9 mouse cellular contexts compared by ENCODE assay signal in the genomic region with DNA sequence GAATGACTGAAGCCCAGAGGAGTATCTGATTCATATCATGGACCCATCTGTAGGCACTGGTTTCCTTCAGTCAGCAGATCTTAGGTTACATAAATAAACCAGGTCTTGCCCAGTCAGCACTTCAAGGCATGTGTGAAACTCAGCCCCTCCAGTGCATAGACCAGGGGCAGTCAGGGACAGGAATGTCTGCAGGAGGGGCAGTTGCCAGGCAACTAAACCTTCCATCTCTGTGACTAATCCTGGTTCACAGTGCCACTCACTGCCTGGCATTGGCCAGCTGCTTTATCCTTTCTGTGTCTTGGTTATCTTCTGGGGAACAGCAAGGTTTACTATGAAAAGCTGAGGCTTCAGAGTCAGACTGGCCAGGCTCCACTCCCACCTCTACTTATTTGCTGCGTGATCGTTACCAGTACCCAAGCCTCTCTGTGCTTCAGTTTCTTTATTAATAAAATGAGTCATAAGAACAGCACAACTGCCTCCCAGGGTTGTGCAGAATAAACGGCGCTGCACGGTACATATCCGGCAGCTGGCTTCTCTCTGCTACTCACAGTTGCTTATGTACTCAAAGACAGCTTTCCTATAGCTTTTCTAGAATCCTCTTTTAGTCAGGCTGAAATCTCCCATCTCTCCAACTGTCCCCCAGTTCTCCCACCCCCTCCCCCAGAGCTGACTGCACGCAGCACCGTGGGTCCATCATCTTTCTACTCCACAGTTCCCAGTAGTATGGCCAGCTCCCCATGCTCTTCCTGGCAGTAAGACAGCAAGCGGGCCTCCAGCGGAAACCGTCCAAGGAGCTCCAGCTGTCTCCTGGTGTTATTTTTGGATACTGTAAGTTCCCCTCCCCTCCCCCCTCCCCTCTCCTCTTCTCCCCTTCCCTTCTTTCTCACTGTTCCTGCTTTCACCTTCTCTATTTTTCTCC. TPM values are rescaled to one million over a fixed set of nuclear protein-coding genes. Genes with fewer than 3 reads are reported as not detected.
DNase-seq lines count a peak whose midpoint lies in the region; ATAC-seq lines count a peak whose summit lies in the region.
"Had no signal": no experiment of that assay in that cellular context is flagged by ENCODE, and none has a peak within 500 bp of the region (broad histone marks: within the 10 kb centered on the region; RNA-seq: fewer than 3 reads in every experiment).

No protein-coding gene starts in this region.

- H3K9ac ChIP-seq in lung, embryonic 16.5 days (ENCODE audit: low read length) = peak overlapping the region; percentile 8; the same call in 1 of the 2 replicates
- peak overlapping the region; percentile 29; the same call in 1 of the 2 replicates for H3K9ac ChIP-seq in hindbrain, embryonic 13.5 days

- DNase-seq in lung, adult 18-20 months = no peak
- peak; percentile 27 for DNase-seq in fibroblast of lung, adult 2 months (ENCODE audit: low read depth)
- peak; percentile 28 for DNase-seq in left cerebral cortex, postnatal 4 days
- DNase-seq in right cerebral cortex, postnatal 36 days (ENCODE audit: low spot score in 2 of 2) = peak; percentile 25 to 27
- no peak for DNase-seq in thymus, postnatal 36 days
- DNase-seq in cerebellum, adult 11 months = no peak

- H3K27ac ChIP-seq in lung, embryonic 16.5 days (ENCODE audit: low read length) = peak overlapping the region; percentile 89
- H3K27ac ChIP-seq in hindbrain, embryonic 13.5 days = no peak overlapping the region; the same call in 1 of the 2 replicates

- H3K36me3 ChIP-seq in lung, embryonic 16.5 days (ENCODE audit: control insufficient read depth, insufficient read depth, low read length) = no peaks in the 10 kb centered on the region
- H3K36me3 ChIP-seq in hindbrain, embryonic 13.5 days = no peaks in the 10 kb centered on the region

- intact Hi-C loops in left cerebral cortex, postnatal 4 days (cut with DNase I) = no loop called here

- 46% methylated on average over 11 of the region's 11 CpGs for WGBS in lung, embryonic 16.5 days
- WGBS in hindbrain, embryonic 13.5 days = 65% methylated on average over 11 of the region's 11 CpGs

- 0 out of 2 replicates have a peak overlapping the region, but pooled peaks have one; percentile 5 for H3K4me2 ChIP-seq in lung, embryonic 16.5 days (ENCODE audit: low read depth, low read length)
- no peak overlapping the region for H3K4me2 ChIP-seq in hindbrain, embryonic 13.5 days

- no peaks in the 10 kb centered on the region for H3K9me3 ChIP-seq in lung, embryonic 16.5 days (ENCODE audit: control insufficient read depth, low read length)
- no peaks in the 10 kb centered on the region for H3K9me3 ChIP-seq in hindbrain, embryonic 13.5 days

- no peak overlapping the region for H3K4me3 ChIP-seq in lung, embryonic 16.5 days (ENCODE audit: low read length)
- no peak overlapping the region for H3K4me3 ChIP-seq in hindbrain, embryonic 13.5 days

- H3K4me1 ChIP-seq in lung, embryonic 16.5 days (replicated peaks; ENCODE audit: control insufficient read depth, insufficient read depth, low read length) = peaks cover 21% of the 10 kb centered on the region
- peaks cover 28% of the 10 kb centered on the region for H3K4me1 ChIP-seq in hindbrain, embryonic 13.5 days (replicated peaks)

- ATAC-seq in lung, embryonic 16.5 days (ENCODE audit: low read depth) = peak; percentile 79
- ATAC-seq in hindbrain, embryonic 13.5 days (ENCODE audit: low FRiP score) = no peak

- H3K27me3 ChIP-seq in lung, embryonic 16.5 days (ENCODE audit: control insufficient read depth, insufficient read depth, low read depth, low read length) = no peaks in the 10 kb centered on the region
- H3K27me3 ChIP-seq in hindbrain, embryonic 13.5 days = no peaks in the 10 kb centered on the region

RNA-seq across cellular contexts. Expression of gene Ccdc86, which starts 3.2 kb away (rescaled TPM):
- polyA plus RNA-seq in lung, embryonic 16.5 days (2015; fragmentation: Nextera tagmentation; extraction: Ambion mirVana) = 22.6 and 23.9 TPM in 2 replicates
- polyA plus RNA-seq in hindbrain, embryonic 13.5 days (2015; fragmentation: Nextera tagmentation; extraction: Ambion mirVana) = 15.0 and 15.2 TPM in 2 replicates
- total RNA-seq in left cerebral cortex, postnatal 4 days (2021) = 10 to 100 TPM; 10.0 to 11.4 TPM

RNA-seq across cellular contexts. Expression of gene Ptgdr2, which starts 15.3 kb away (rescaled TPM):
- 0.11 and 0.16 TPM in 2 replicates for polyA plus RNA-seq in lung, embryonic 16.5 days (2015; fragmentation: Nextera tagmentation; extraction: Ambion mirVana)
- polyA plus RNA-seq in hindbrain, embryonic 13.5 days (2015; fragmentation: Nextera tagmentation; extraction: Ambion mirVana) = 0.19 and 0.22 TPM in 2 replicates
- under 1 TPM; 0.28 to 0.38 TPM for total RNA-seq in left cerebral cortex, postnatal 4 days (2021)

RNA-seq across cellular contexts. Expression of gene Ms4a10, which starts 22.2 kb away (rescaled TPM):
- polyA plus RNA-seq in lung, embryonic 16.5 days (2015; fragmentation: Nextera tagmentation; extraction: Ambion mirVana) = not detected in 2 replicates
- polyA plus RNA-seq in hindbrain, embryonic 13.5 days (2015; fragmentation: Nextera tagmentation; extraction: Ambion mirVana) = not detected in 2 replicates
- not detected for total RNA-seq in left cerebral cortex, postnatal 4 days (2021)
- total RNA-seq: left cerebral cortex, adult 8-10 months had no signal

RNA-seq across cellular contexts. Expression of gene Zp1, which starts 31.8 kb away (rescaled TPM):
- polyA plus RNA-seq in lung, embryonic 16.5 days (2015; fragmentation: Nextera tagmentation; extraction: Ambion mirVana) = not detected in 2 replicates
- polyA plus RNA-seq in hindbrain, embryonic 13.5 days (2015; fragmentation: Nextera tagmentation; extraction: Ambion mirVana) = not detected in 2 replicates
- total RNA-seq in left cerebral cortex, postnatal 4 days (2021) = under 1 TPM in 1 of 2 experiments, not detected in 1; 0.32 TPM

RNA-seq across cellular contexts. Expression of gene Ms4a15, which starts 40.8 kb away (rescaled TPM):
- polyA plus RNA-seq in lung, embryonic 16.5 days (2015; fragmentation: Nextera tagmentation; extraction: Ambion mirVana) = not detected in 2 replicates
- not detected in 2 replicates for polyA plus RNA-seq in hindbrain, embryonic 13.5 days (2015; fragmentation: Nextera tagmentation; extraction: Ambion mirVana)
- under 1 TPM in 1 of 2 experiments, not detected in 1; 0.22 TPM for total RNA-seq in left cerebral cortex, postnatal 4 days (2021)

Comparison
In these comparisons a context has a peak if more than half of its experiments do, and no peak if none do; other contexts are left out.
1. DNase-seq: peak in fibroblast of lung, adult 2 months (single experiment), left cerebral cortex, postnatal 4 days (single experiment) and right cerebral cortex, postnatal 36 days (2 of 2); none in lung, adult 18-20 months (0 of 2), thymus, postnatal 36 days (0 of 2) and cerebellum, adult 11 months (single experiment).